Mouse (Mus musculus) hindbrain, embryonic 15.5 days (tissue): ENCODE data around the gene Mdga1. TPM values are rescaled to one million over a fixed set of nuclear protein-coding genes. Genes with fewer than 3 reads are reported as not detected.

ENCODE experiments used
- ATAC-seq: fragments of 200-750 bp; cut with Nextera tagmentation; 2 replicates; pipeline ENCODE4 v1.8.0; 2017; ENCODE audit warnings: low read depth, moderate number of reproducible peaks, moderate TSS enrichment; ENCODE audit not compliant: low FRiP score
- H3K27ac ChIP-seq: fragments of 300-500 bp; sonication (generic); replicated peaks from 2 replicates; pipeline ENCODE4 v1.5.1; 2015; ENCODE audit warnings: mild to moderate bottlenecking, inconsistent platforms
- H3K27me3 ChIP-seq: fragments of 300-500 bp; sonication (generic); 2 replicates; pipeline ENCODE4 v1.6.1; 2015; ENCODE audit warnings: control low read depth, inconsistent platforms
- H3K36me3 ChIP-seq: fragments of 300-500 bp; sonication (generic); 2 replicates; pipeline ENCODE4 v1.6.1; 2015; ENCODE audit warnings: control low read depth, inconsistent platforms
- H3K4me1 ChIP-seq: fragments of 300-500 bp; sonication (generic); replicated peaks from 2 replicates; pipeline ENCODE4 v1.6.1; 2015; ENCODE audit warnings: control low read depth, inconsistent platforms
- H3K4me2 ChIP-seq: fragments of 300-500 bp; sonication (generic); 2 replicates; pipeline ENCODE4 v1.6.1; 2015; ENCODE audit warnings: moderate library complexity, mild to moderate bottlenecking, inconsistent platforms
- H3K4me3 ChIP-seq: fragments of 300-500 bp; sonication (generic); 2 replicates; pipeline ENCODE4 v1.5.1; 2015; ENCODE audit warnings: mild to moderate bottlenecking, inconsistent platforms
- H3K9ac ChIP-seq: fragments of 300-500 bp; sonication (generic); 2 replicates; pipeline ENCODE4 v1.6.1; 2015; ENCODE audit warnings: inconsistent platforms
- H3K9me3 ChIP-seq: fragments of 300-500 bp; sonication (generic); 2 replicates; pipeline ENCODE4 v1.6.1; 2016; ENCODE audit warnings: control low read depth, inconsistent platforms
- WGBS: fragments of 180-500 bp; shearing (Covaris S2); methylation state at CpG from one replicate; pipeline ENCODE4 v1.1.7; 2015; 5-methylcytosine and 5-hydroxymethylcytosine counted together
- polyA plus RNA-seq: library from polyadenylated mRNA; unstranded; fragments of >200 nt; fragmentation: Nextera tagmentation; extraction: Ambion mirVana; gene quantifications from 2 replicates; pipeline ENCODE4 v1.2.1, GENCODE M21; 2015

Gene Mdga1
- polyA plus RNA-seq, 1 experiment from 2014 or later = 18.9 TPM

DNA sequence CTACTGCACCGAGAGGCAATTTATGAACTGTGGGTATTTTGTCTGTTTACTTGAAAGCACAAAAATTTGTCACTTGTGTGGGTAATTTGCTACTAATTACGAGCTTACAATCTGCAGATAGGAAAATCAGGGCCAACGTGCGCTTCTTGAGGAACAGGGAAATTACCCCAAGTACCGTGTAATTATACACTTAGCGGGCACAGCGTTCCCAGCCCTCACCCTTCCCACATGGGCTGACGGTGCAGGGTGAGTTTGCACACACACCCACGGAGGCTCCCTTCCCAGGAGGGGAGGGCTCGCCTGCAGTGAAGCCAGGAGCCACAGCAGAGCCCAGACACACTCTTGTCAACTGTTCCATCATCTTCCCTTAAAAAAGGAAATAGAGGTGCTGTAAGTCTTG is 54.1 kb downstream of the Mdga1 start:
- ATAC-seq = no peak
- H3K36me3 ChIP-seq = no peaks in the 10 kb centered on the region
- no peak overlapping the region for H3K4me2 ChIP-seq
- H3K27me3 ChIP-seq = no peaks in the 10 kb centered on the region
- H3K4me1 ChIP-seq = peaks cover 25% of the 10 kb centered on the region
- H3K4me3 ChIP-seq = no peak overlapping the region
- H3K9ac ChIP-seq = no peak overlapping the region
- H3K27ac ChIP-seq = no peak overlapping the region
- 59% methylated on average over 10 of the region's 10 CpGs for WGBS
- H3K9me3 ChIP-seq = no peaks in the 10 kb centered on the region

DNA sequence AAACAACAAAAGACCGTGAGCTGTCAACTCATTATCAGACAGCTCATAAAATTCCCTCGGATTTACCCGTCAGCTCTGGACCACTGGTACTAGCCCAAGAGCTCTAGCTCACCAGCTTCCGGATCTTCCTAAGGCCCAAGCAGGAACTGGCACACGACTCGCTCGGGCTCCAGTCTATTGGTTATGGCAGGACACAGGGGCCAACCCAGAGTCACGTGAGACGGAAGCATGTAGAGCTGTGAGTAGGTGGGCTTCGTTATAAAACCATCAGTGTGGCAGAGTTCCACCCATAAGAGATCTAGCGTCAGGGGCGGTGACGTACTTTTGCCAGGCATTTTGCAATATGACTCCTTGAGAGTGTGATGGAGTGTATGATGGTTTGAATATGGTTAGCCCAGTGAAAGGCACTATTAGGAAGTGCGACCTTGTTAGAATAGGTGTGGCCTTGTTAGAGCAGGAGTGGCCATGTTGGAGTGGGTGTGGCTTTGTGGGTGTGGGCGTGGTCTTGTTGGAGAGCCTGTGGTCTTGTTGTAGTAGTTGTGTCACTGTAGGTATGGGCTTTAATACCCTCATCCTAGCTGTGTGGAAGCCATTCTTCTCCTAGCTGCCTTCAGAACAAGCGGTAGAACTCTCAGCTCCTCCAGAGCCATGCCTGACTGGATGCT is 56.5 kb downstream of the Mdga1 start:
- Histone ChIP-seq H3K27ac (no peak overlapping the region), H3K36me3 (no peaks in the 10 kb centered on the region), H3K4me1 (0 out of 2 replicates have a peak, but pooled peaks cover 4% of the 10 kb centered on the region), H3K27me3 (no peaks in the 10 kb centered on the region), H3K4me3 (no peak overlapping the region), H3K9ac (no peak overlapping the region), H3K4me2 (no peak overlapping the region), H3K9me3 (no peaks in the 10 kb centered on the region)
- ATAC-seq = no peak
- WGBS = 89% methylated on average over 16 of the region's 16 CpGs

DNA sequence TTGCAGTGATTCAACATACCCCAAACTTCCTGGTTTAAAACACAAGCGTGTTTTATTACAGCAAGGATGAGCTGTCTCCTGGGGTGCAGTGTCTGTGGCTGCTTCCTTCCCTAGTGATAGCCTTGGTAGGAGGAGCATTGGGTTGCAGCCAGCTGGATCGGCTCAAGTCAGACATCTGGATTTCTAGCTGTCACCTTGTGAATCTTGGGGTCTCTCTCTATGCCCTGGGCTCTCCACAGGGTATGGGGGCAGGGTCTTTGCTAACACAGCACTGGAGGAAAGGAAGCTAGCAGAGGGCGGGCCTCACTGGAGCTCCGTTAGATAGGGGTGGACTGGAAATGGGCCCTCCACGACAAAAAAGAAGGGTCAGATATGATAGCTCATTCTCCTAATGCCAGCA is 57.2 kb downstream of the Mdga1 start:
- ATAC-seq = no peak
- Histone ChIP-seq H3K27ac (no peak overlapping the region), H3K4me1 (0 out of 2 replicates have a peak, but pooled peaks cover 4% of the 10 kb centered on the region), H3K9me3 (no peaks in the 10 kb centered on the region), H3K4me2 (no peak overlapping the region), H3K36me3 (no peaks in the 10 kb centered on the region), H3K4me3 (no peak overlapping the region), H3K27me3 (no peaks in the 10 kb centered on the region), H3K9ac (no peak overlapping the region)
- 74% methylated on average over 5 of the region's 5 CpGs for WGBS

GRCm38 (mm10) chr17:29909031-29909430 is 60.9 kb downstream of the Mdga1 start:
- Histone ChIP-seq H3K9me3 (no peaks in the 10 kb centered on the region), H3K9ac (no peak overlapping the region), H3K27ac (no peak overlapping the region), H3K4me1 (no peaks in the 10 kb centered on the region), H3K4me3 (no peak overlapping the region), H3K36me3 (no peaks in the 10 kb centered on the region), H3K4me2 (no peak overlapping the region), H3K27me3 (no peaks in the 10 kb centered on the region)
- no peak for ATAC-seq
- 93% methylated on average over 7 of the region's 7 CpGs for WGBS

- Histone ChIP-seq H3K27ac (no peak overlapping the region), H3K4me3 (no peak overlapping the region), H3K9me3 (no peaks in the 10 kb centered on the region), H3K27me3 (no peaks in the 10 kb centered on the region), H3K4me2 (no peak overlapping the region), H3K36me3 (no peaks in the 10 kb centered on the region), H3K4me1 (peaks cover 10% of the 10 kb centered on the region), H3K9ac (no peak overlapping the region)
- ATAC-seq = no peak
- WGBS = 74% methylated on average over 5 of the region's 5 CpGs
These were observed 65.2 kb downstream of the Mdga1 start for GRCm38 (mm10) chr17:29904694-29905093.

DNA sequence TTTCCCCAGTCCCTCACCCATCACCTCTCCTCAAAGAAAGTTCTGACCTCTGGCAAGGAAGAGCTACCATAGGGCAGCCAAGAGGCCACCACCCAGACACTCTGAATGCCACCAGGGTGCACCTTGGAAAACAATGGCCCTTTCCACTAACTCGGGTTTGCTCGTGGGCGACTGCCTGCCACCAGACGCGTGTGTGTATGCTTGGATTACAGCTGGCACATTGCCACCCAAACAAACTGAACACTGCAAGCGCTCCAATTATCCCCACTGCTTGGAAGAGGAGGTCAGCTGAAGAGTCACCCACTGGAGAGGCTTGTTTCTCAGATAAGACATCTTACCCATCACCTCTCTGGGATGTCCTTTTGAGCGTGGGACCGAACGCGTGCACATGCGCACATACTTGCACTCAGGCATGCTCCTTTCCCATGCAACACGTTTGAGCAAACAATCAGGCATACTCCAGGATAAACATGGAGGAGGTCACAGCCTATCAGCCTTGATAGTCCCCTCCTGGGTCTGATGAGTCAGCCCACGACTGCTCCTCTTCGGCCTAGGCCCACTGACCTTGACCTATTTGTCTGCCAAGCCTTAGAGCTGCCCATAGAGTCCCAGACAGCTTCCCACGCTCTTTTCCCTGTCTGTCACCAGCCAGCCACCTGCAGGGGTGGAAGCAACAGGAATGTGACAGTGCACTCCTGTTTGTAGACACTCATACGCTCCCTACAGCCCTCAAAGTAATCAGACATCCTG is 67.3 kb downstream of the Mdga1 start:
- Histone ChIP-seq H3K4me2 (no peak overlapping the region), H3K4me3 (no peak overlapping the region), H3K36me3 (no peaks in the 10 kb centered on the region), H3K4me1 (peaks cover 10% of the 10 kb centered on the region), H3K27ac (no peak overlapping the region), H3K9ac (no peak overlapping the region), H3K27me3 (no peaks in the 10 kb centered on the region), H3K9me3 (no peaks in the 10 kb centered on the region)
- no peak for ATAC-seq
- WGBS = 56% methylated on average over 16 of the region's 16 CpGs

GRCm38 (mm10) chr17:29900289-29900688 is 69.6 kb downstream of the Mdga1 start:
- H3K4me1 ChIP-seq = peaks cover 23% of the 10 kb centered on the region
- no peak overlapping the region for H3K27ac ChIP-seq

GRCm38 (mm10) chr17:29896181-29897054 is 73.5 kb downstream of the Mdga1 start:
- ATAC-seq = peak; percentile 52; the same call in 1 of the 2 replicates
- Histone ChIP-seq H3K4me3 (no peak overlapping the region), H3K36me3 (no peaks in the 10 kb centered on the region), H3K9me3 (no peaks in the 10 kb centered on the region), H3K27me3 (no peaks in the 10 kb centered on the region), H3K27ac (no peak overlapping the region), H3K9ac (no peak overlapping the region), H3K4me2 (no peak overlapping the region), H3K4me1 (peaks cover 14% of the 10 kb centered on the region)
- WGBS = 10% methylated on average over 7 of the region's 7 CpGs

More at GRCm38 (mm10) chr17:29900289-29900688, 69.6 kb downstream of the Mdga1 start:
- Histone ChIP-seq H3K4me3 (no peak overlapping the region), H3K27me3 (no peaks in the 10 kb centered on the region), H3K4me2 (no peak overlapping the region), H3K9me3 (no peaks in the 10 kb centered on the region), H3K36me3 (no peaks in the 10 kb centered on the region), H3K9ac (no peak overlapping the region)
- 80% methylated on average over 5 of the region's 5 CpGs for WGBS
- no peak for ATAC-seq

GRCm38 (mm10) chr17:29895566-29895965 is 74.3 kb downstream of the Mdga1 start:
- Histone ChIP-seq H3K27ac (no peak overlapping the region), H3K4me2 (no peak overlapping the region), H3K27me3 (no peaks in the 10 kb centered on the region), H3K4me3 (no peak overlapping the region), H3K36me3 (no peaks in the 10 kb centered on the region), H3K9me3 (no peaks in the 10 kb centered on the region), H3K4me1 (peaks cover 14% of the 10 kb centered on the region), H3K9ac (no peak overlapping the region)
- WGBS = 83% methylated on average over 5 of the region's 5 CpGs
- no peak for ATAC-seq

DNA sequence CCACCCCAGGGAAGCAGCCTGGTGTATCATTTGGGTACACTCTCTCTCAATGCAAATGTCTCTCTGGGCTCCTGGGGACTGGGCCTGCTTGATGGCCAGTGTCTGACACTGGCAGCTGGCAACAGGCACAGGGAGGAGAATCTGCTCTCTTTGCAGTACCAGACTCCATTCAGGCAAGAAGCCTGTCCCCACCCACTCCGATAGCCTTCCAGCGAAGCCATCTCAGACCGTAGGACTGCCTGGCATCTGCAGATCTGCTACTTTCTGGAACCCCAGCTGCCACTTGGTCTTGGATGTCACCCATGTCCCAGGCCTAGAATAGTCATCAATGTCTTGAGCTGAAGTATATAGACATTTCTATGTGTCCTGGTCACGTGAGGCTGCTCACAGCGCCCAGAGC is 74.9 kb downstream of the Mdga1 start:
- H3K9me3 ChIP-seq = no peaks in the 10 kb centered on the region
- no peak overlapping the region for H3K9ac ChIP-seq
- no peaks in the 10 kb centered on the region for H3K27me3 ChIP-seq
- H3K4me3 ChIP-seq = no peak overlapping the region
- WGBS = 73% methylated on average over 5 of the region's 5 CpGs
- no peak for ATAC-seq
- no peak overlapping the region for H3K4me2 ChIP-seq
- H3K27ac ChIP-seq = no peak overlapping the region
- H3K36me3 ChIP-seq = no peaks in the 10 kb centered on the region
- H3K4me1 ChIP-seq = peaks cover 17% of the 10 kb centered on the region

- Histone ChIP-seq H3K4me1 (peaks cover 40% of the 10 kb centered on the region), H3K27ac (no peak overlapping the region), H3K36me3 (no peaks in the 10 kb centered on the region), H3K4me2 (peak overlapping the region; percentile 99; the same call in 1 of the 2 replicates), H3K27me3 (no peaks in the 10 kb centered on the region), H3K9me3 (no peaks in the 10 kb centered on the region), H3K4me3 (no peak overlapping the region), H3K9ac (no peak overlapping the region)
- no peak for ATAC-seq
- 63% methylated on average over 7 of the region's 7 CpGs for WGBS
These were observed 79.3 kb downstream of the Mdga1 start for GRCm38 (mm10) chr17:29890451-29891110.
